Mouse (Mus musculus) neural tube, embryonic 14.5 days (tissue): ENCODE measurements around the gene Acbd5. TPM values are rescaled to one million over a fixed set of nuclear protein-coding genes. Genes with fewer than 3 reads are reported as not detected.

Experiments used
- ATAC-seq: fragments of 200-750 bp; cut with Nextera tagmentation; 2 replicates; pipeline ENCODE4 v1.8.0; 2017; ENCODE audit warnings: low read depth, mild to moderate bottlenecking, moderate TSS enrichment, moderate library complexity
- H3K27ac ChIP-seq: fragments of 300-500 bp; sonication (generic); 2 replicates; pipeline ENCODE4 v1.5.1; 2014; ENCODE audit warnings: low read depth, mild to moderate bottlenecking, control low read depth, low read length, moderate library complexity, mixed read lengths
- H3K27me3 ChIP-seq: fragments of 300-500 bp; sonication (generic); 2 replicates; pipeline ENCODE4 v1.6.1; 2014; ENCODE audit warnings: low read length; ENCODE audit not compliant: control insufficient read depth, insufficient read depth
- H3K36me3 ChIP-seq: fragments of 300-500 bp; sonication (generic); 2 replicates; pipeline ENCODE4 v1.6.1; 2014; ENCODE audit warnings: low read length, mixed read lengths; ENCODE audit not compliant: control insufficient read depth, insufficient read depth
- H3K4me1 ChIP-seq: fragments of 300-500 bp; sonication (generic); 2 replicates; pipeline ENCODE4 v1.6.1; 2014; ENCODE audit warnings: low read length; ENCODE audit not compliant: control insufficient read depth, insufficient read depth
- H3K4me2 ChIP-seq: fragments of 300-500 bp; sonication (generic); 2 replicates; pipeline ENCODE4 v1.6.1; 2014; ENCODE audit warnings: mild to moderate bottlenecking, low read depth, low read length, control low read depth
- H3K4me3 ChIP-seq: fragments of 300-500 bp; sonication (generic); 2 replicates; pipeline ENCODE4 v1.5.1; 2014; ENCODE audit warnings: low read depth, low read length, control low read depth, mixed read lengths
- H3K9ac ChIP-seq: fragments of 300-500 bp; sonication (generic); replicated peaks from 2 replicates; pipeline ENCODE4 v1.6.1; 2014; ENCODE audit warnings: low read depth, mild to moderate bottlenecking, control low read depth, low read length, mixed read lengths
- H3K9me3 ChIP-seq: fragments of 300-500 bp; sonication (generic); 2 replicates; pipeline ENCODE4 v1.6.1; 2016; ENCODE audit warnings: low read length; ENCODE audit not compliant: control insufficient read depth
- WGBS: fragments of 180-500 bp; shearing (Covaris S2); extraction: QIAGEN DNeasy Blood & Tissue Kit; methylation state at CpG from one replicate; pipeline ENCODE4 v1.1.7; 2014; 5-methylcytosine and 5-hydroxymethylcytosine counted together
- polyA plus RNA-seq: library from polyadenylated mRNA; unstranded; fragments of >200 nt; fragmentation: Nextera tagmentation; extraction: Ambion mirVana; gene quantifications from 2 replicates; pipeline ENCODE4 v1.2.1, GENCODE M21; 2014

Acbd5 gene
- 70.0 and 78.3 TPM in 2 replicates for polyA plus RNA-seq

GRCm38 (mm10) chr2:23067552-23068369, at the start of gene Acbd5:
Gene Acbd5, plus strand, starts transcription at chr2:23068167.
- WGBS: 2% methylated on average over 34 of the region's 34 CpGs
- 0 out of 2 replicates have a peak, but pooled peaks cover 3% of the 10 kb centered on the region for H3K4me1 ChIP-seq
- H3K27me3 ChIP-seq: no peaks in the 10 kb centered on the region
- peak within 1 kb of the TSS; percentile 80 for H3K9ac ChIP-seq
- no peaks in the 10 kb centered on the region for H3K9me3 ChIP-seq
- H3K36me3 ChIP-seq: no peaks in the 10 kb centered on the region; the same call in 1 of the 2 replicates
- peak within 1 kb of the TSS; percentile 70 for H3K4me3 ChIP-seq
- H3K4me2 ChIP-seq: peak within 1 kb of the TSS; percentile 99
- peak; percentile 96 for ATAC-seq
- peak within 1 kb of the TSS; percentile 97 for H3K27ac ChIP-seq

DNA sequence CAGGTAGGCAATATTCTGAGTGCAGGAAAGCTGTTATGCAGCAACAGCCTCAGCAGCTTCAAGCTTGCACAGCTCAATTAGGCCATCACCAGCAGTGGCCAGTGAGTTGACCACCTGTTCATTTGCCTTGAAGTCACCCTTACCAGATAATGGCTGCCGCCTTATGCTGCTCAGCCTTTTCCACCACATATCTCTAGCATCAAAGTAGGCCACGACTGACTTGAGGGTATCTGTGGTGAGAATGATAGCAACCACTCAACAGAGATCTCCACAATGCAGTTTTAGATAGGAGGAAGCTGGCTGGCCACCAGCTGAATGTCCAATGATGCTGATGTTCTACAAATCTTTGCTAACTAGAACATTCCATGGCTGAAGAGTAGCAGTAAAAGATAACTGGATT, 48.8 kb upstream of the Acbd5 start:
- 100% methylated on average over 2 of the region's 2 CpGs for WGBS
- H3K27me3 ChIP-seq: no peaks in the 10 kb centered on the region
- no peak for ATAC-seq
- no peaks in the 10 kb centered on the region for H3K4me1 ChIP-seq
- no peak overlapping the region for H3K27ac ChIP-seq
- H3K9ac ChIP-seq: no peak overlapping the region
- no peak overlapping the region for H3K4me2 ChIP-seq
- H3K9me3 ChIP-seq: no peaks in the 10 kb centered on the region
- no peaks in the 10 kb centered on the region for H3K36me3 ChIP-seq
- H3K4me3 ChIP-seq: no peak overlapping the region

- no peaks in the 10 kb centered on the region for H3K27me3 ChIP-seq
- no peak for ATAC-seq
- no peak overlapping the region for H3K4me2 ChIP-seq
- no peak overlapping the region for H3K4me3 ChIP-seq
- 95% methylated on average over 4 of the region's 4 CpGs for WGBS
- no peaks in the 10 kb centered on the region for H3K36me3 ChIP-seq
- no peaks in the 10 kb centered on the region for H3K9me3 ChIP-seq
- no peaks in the 10 kb centered on the region for H3K4me1 ChIP-seq
- no peak overlapping the region for H3K27ac ChIP-seq
- no peak overlapping the region for H3K9ac ChIP-seq
Measured at GRCm38 (mm10) chr2:23021320-23021719, 46.6 kb upstream of the Acbd5 start.

DNA sequence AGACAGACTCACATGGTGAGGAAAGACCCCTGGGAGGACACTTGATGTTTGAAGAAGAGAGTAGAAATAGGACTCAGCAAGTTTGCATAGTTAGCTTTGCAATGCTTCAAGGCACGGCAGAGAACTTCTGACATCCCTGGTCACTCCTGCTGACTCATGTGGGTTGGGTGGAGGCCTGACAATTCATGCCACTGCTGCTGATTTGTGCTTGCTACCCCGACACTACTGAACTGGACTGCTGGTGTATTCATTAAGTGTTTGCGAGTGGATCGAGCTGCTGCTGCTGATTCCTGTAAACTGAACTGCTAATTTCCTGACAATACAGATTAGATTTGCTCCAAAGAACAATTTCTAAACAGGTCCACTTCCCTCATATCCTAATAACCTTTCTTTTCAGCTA, 46.2 kb upstream of the Acbd5 start:
- ATAC-seq: no peak
- WGBS: 45% methylated on average over 4 of the region's 4 CpGs

DNA sequence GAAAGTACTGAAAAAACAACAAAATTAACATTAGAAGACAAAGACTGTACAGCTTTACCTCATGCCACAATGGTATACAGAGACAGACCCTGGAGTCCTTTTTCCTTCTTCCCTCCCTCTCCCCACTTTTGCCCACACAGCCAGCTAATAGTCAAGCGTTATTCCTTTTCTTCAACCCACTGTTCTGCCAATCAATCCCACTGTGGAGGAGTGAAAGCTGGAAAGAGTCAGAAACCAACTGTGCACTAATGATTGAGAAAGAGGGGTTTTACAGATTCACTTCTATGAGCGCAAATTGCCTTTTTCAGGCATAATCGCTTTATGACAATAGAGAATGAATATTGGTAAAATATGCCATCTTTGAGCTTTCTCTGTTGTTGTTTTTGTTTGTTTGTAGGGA, 44.9 kb upstream of the Acbd5 start:
- H3K4me1 ChIP-seq: no peaks in the 10 kb centered on the region
- no peaks in the 10 kb centered on the region for H3K36me3 ChIP-seq
- H3K27ac ChIP-seq: no peak overlapping the region
- no peak overlapping the region for H3K4me3 ChIP-seq
- no peaks in the 10 kb centered on the region for H3K9me3 ChIP-seq
- 88% methylated on average over 3 of the region's 3 CpGs for WGBS
- no peak for ATAC-seq
- H3K27me3 ChIP-seq: no peaks in the 10 kb centered on the region
- H3K9ac ChIP-seq: no peak overlapping the region
- H3K4me2 ChIP-seq: no peak overlapping the region

More for the DNA sequence above, 46.2 kb upstream of the Acbd5 start:
- H3K27me3 ChIP-seq: no peaks in the 10 kb centered on the region
- no peaks in the 10 kb centered on the region for H3K36me3 ChIP-seq
- H3K27ac ChIP-seq: no peak overlapping the region
- H3K9me3 ChIP-seq: no peaks in the 10 kb centered on the region
- H3K4me1 ChIP-seq: no peaks in the 10 kb centered on the region
- no peak overlapping the region for H3K9ac ChIP-seq
- H3K4me3 ChIP-seq: no peak overlapping the region
- no peak overlapping the region for H3K4me2 ChIP-seq

- 96% methylated on average over 4 of the region's 4 CpGs for WGBS
- H3K4me3 ChIP-seq: no peak overlapping the region
- H3K4me2 ChIP-seq: no peak overlapping the region
- no peaks in the 10 kb centered on the region for H3K9me3 ChIP-seq
- H3K4me1 ChIP-seq: no peaks in the 10 kb centered on the region
- ATAC-seq: no peak
- H3K9ac ChIP-seq: no peak overlapping the region
- no peak overlapping the region for H3K27ac ChIP-seq
- H3K36me3 ChIP-seq: no peaks in the 10 kb centered on the region
- H3K27me3 ChIP-seq: no peaks in the 10 kb centered on the region
Measured at GRCm38 (mm10) chr2:23023714-23024282, 44.2 kb upstream of the Acbd5 start.

- Histone ChIP-seq H3K4me3 (no peak overlapping the region), H3K27ac (no peak overlapping the region), H3K9ac (no peak overlapping the region), H3K27me3 (no peaks in the 10 kb centered on the region), H3K36me3 (no peaks in the 10 kb centered on the region), H3K4me1 (no peaks in the 10 kb centered on the region), H3K4me2 (no peak overlapping the region), H3K9me3 (no peaks in the 10 kb centered on the region)
- no peak for ATAC-seq
- WGBS: 98% methylated on average over 1 of the region's 1 CpGs
Measured at GRCm38 (mm10) chr2:23026379-23026778, 41.6 kb upstream of the Acbd5 start.

- H3K9ac ChIP-seq: no peak overlapping the region
- 76% methylated on average over 4 of the region's 4 CpGs for WGBS
- H3K4me3 ChIP-seq: no peak overlapping the region
- no peak overlapping the region for H3K4me2 ChIP-seq
- peak; percentile 28; the same call in 1 of the 2 replicates for ATAC-seq
- no peaks in the 10 kb centered on the region for H3K36me3 ChIP-seq
- H3K9me3 ChIP-seq: no peaks in the 10 kb centered on the region
- H3K27ac ChIP-seq: no peak overlapping the region
- no peaks in the 10 kb centered on the region for H3K4me1 ChIP-seq
- no peaks in the 10 kb centered on the region for H3K27me3 ChIP-seq
Measured at GRCm38 (mm10) chr2:23028826-23029225, 39.1 kb upstream of the Acbd5 start.

DNA sequence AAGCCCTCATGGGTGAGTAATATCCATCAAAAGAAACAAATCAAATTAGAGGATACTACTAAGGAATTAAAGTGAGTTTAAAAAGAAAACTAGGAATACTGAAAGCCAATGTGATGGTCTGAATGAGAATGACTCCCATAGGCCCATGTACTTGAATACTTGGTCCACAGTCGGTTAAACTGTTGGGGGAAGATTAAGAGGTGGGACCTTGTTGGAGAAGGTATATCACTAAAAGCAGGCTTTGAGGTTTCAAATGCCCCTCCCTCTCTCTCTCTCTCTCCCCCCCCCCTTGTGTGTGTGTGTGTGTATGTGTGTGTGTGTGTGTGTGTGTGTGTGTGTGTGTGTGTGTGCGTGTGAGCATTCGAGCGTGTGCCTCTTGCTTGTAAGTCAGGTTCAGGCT, 37.3 kb upstream of the Acbd5 start:
- no peaks in the 10 kb centered on the region for H3K36me3 ChIP-seq
- WGBS: 100% methylated on average over 1 of the region's 4 CpGs
- H3K27me3 ChIP-seq: no peaks in the 10 kb centered on the region
- H3K9me3 ChIP-seq: no peaks in the 10 kb centered on the region
- H3K9ac ChIP-seq: no peak overlapping the region
- no peaks in the 10 kb centered on the region for H3K4me1 ChIP-seq
- H3K4me3 ChIP-seq: no peak overlapping the region
- ATAC-seq: no peak
- no peak overlapping the region for H3K27ac ChIP-seq
- no peak overlapping the region for H3K4me2 ChIP-seq
